Mouse (Mus musculus): ENCODE measurements around the gene Iars2. TPM values are rescaled to one million over a fixed set of nuclear protein-coding genes. Genes with fewer than 3 reads are reported as not detected.

Gene Iars2
- polyA plus RNA-seq (2015; fragmentation: Nextera tagmentation; extraction: Ambion mirVana), result 32.8 and 35.6 TPM in 2 replicates

DNA sequence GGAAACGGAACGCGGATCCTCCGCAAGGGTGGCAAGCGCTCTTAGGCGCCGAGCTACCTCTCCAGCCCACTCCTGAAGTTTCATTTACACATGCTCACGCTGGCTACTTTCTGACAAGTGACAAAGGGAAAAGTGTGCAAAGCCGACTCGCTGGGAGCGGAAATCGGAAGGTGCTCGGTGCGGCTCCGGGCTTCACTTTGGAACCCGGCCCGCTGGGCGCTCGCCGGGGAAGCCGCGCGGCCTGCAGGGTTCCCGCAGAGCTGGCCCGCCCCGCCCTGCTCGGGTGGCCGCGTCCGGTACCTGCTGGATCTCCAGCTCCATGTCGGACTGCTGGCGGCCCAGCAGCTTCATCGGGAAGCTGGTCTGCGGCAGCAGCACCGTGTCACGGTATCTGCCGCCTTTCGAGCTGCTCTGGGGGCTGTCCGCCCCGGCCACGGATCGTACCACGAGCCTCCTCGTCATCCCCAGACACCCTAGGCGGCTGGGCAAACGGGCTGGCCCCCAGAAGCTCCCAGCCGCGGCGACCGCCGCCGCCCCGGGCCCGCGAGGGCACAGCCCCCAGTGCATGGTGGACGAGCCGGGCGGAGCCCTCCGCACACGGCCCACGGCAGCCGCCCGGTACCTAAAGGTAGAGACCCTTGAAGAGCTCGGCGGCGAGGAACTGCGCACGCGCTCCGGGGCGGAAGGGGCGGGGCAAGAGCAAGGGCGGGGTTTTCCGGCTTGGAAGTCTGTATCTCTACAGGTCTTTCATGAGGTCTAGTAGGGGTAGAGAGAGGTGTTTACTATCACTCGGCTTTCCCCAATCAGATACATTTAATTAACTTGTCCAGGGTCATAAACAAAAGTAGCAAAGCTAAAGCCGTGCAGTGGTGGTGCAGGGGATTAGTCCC lies at the start of gene Iars2:
Iars2 (minus strand) TSS at position 676 of the 890 bp plus-strand sequence.
- ATAC-seq (ENCODE audit: extremely low read depth, insufficient number of reproducible peaks, low FRiP score, low TSS enrichment), result peak; percentile 83
- WGBS, result under 1% methylated on average over 76 of the region's 76 CpGs
- H3K27me3 ChIP-seq (replicated peaks), result no peaks in the 10 kb centered on the region
- H3K9ac ChIP-seq, result peak within 1 kb of the TSS; percentile 98
- no peaks in the 10 kb centered on the region for H3K9me3 ChIP-seq
- peak within 1 kb of the TSS; percentile 98 for H3K27ac ChIP-seq (replicated peaks)
- peak within 1 kb of the TSS; percentile 83 for H3K4me2 ChIP-seq
- peaks cover 29% of the 10 kb centered on the region for H3K4me1 ChIP-seq
- H3K4me3 ChIP-seq, result peak within 1 kb of the TSS; percentile 98
- peaks cover 33% of the 10 kb centered on the region for H3K36me3 ChIP-seq

DNA sequence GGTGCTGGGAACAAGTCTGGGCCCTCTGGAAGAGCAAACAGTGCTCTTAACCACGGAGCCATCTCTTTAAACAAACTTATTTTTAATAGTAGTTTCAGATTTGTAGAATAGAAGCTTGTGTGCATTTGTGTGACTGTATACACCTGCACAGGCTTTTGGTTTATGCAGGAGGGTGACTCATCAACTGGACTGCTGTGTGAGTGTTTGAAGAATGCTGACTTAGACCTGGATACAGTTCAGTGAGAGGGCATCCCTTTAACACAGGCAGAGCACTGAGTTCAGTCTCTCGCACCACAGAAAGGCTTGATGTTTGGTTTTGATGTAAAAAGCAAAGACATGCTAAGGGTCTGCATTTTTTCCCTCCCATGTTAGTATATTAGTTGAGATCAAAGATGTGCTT lies 48.2 kb upstream of the Iars2 start:
- Histone ChIP-seq H3K4me3 (no peak overlapping the region), H3K36me3 (peaks cover 97% of the 10 kb centered on the region), H3K27ac (replicated peaks) (no peak overlapping the region), H3K4me2 (no peak overlapping the region), H3K4me1 (no peaks in the 10 kb centered on the region), H3K27me3 (replicated peaks) (no peaks in the 10 kb centered on the region), H3K9me3 (no peaks in the 10 kb centered on the region), H3K9ac (no peak overlapping the region)
- no peak for ATAC-seq (ENCODE audit: extremely low read depth, insufficient number of reproducible peaks, low FRiP score, low TSS enrichment)
- 92% methylated on average over 2 of the region's 2 CpGs for WGBS

DNA sequence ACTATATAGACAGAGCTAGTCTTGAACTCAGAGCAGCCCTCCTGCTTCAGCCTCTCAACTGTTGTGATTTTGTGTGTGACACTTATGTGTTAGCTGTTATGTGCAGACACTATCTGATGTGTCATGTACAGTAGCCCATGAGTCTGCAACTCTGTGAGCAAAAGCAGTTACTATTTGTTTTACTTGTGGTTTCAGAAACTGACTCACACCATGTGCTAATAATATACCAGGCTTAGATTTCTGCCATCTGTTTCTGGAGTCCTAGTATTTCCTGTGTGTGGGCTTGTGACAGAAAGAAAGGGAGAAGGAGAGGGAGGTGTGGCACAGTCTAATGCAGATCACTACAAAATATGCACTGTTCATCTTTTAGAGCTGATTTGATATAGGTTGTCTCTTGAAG lies 47.2 kb upstream of the Iars2 start:
- peaks cover 98% of the 10 kb centered on the region for H3K36me3 ChIP-seq
- H3K9ac ChIP-seq, result no peak overlapping the region
- no peaks in the 10 kb centered on the region for H3K4me1 ChIP-seq
- no peak overlapping the region for H3K27ac ChIP-seq (replicated peaks)
- ATAC-seq (ENCODE audit: extremely low read depth, insufficient number of reproducible peaks, low FRiP score, low TSS enrichment), result no peak
- H3K4me3 ChIP-seq, result no peak overlapping the region
- H3K27me3 ChIP-seq (replicated peaks), result no peaks in the 10 kb centered on the region
- no peaks in the 10 kb centered on the region for H3K9me3 ChIP-seq
- no peak overlapping the region for H3K4me2 ChIP-seq

DNA sequence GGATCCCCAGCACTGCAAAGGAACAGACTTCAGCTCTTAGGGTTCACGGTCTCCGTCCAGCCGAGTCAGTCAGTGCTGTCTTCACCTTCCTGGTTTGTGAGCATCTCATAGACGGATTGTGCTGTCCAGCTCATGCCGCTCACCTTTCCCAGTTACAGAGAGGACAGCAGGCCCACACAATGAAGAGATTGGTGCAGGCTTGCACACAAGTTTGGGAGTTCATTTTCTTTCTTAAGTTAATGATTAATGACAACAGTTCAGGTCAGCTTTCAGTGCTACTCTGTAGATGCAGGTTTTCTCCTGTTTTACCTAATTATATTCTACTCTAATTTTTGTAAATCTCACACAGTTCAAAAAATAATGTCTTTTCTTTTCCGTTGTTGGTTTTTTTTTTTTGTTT lies 40.8 kb upstream of the Iars2 start:
- no peaks in the 10 kb centered on the region for H3K9me3 ChIP-seq
- H3K4me3 ChIP-seq, result no peak overlapping the region
- H3K4me2 ChIP-seq, result no peak overlapping the region
- H3K4me1 ChIP-seq, result peaks cover 12% of the 10 kb centered on the region
- H3K27ac ChIP-seq (replicated peaks), result no peak overlapping the region
- WGBS, result 92% methylated on average over 6 of the region's 6 CpGs
- peaks cover 67% of the 10 kb centered on the region for H3K36me3 ChIP-seq
- no peak for ATAC-seq (ENCODE audit: extremely low read depth, insufficient number of reproducible peaks, low FRiP score, low TSS enrichment)
- no peaks in the 10 kb centered on the region for H3K27me3 ChIP-seq (replicated peaks)
- no peak overlapping the region for H3K9ac ChIP-seq

DNA sequence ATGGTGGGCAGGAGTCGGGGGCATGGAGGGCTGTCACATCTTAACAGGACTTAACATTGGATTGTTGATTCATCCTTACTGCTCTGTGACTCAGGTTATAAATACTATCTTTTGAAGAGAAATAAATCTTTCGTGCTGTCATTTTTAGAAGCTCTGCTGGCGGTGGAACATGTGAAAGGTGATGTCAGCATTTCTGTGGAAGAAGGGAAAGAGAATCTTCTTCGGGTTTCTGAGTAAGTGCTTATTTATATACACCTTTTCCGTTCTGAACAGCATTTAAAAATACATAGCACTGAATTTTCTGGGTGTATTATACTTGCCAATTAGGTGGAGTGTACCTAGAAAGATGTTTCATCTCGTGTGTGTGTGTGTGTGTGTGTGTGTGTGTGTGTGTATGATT lies 38.2 kb upstream of the Iars2 start:
- Histone ChIP-seq H3K4me3 (no peak overlapping the region), H3K27ac (replicated peaks) (no peak overlapping the region), H3K9ac (no peak overlapping the region), H3K9me3 (no peaks in the 10 kb centered on the region), H3K4me1 (peaks cover 24% of the 10 kb centered on the region), H3K27me3 (replicated peaks) (no peaks in the 10 kb centered on the region), H3K36me3 (peaks cover 43% of the 10 kb centered on the region), H3K4me2 (no peak overlapping the region)
- no peak for ATAC-seq (ENCODE audit: extremely low read depth, insufficient number of reproducible peaks, low FRiP score, low TSS enrichment)
- 81% methylated on average over 6 of the region's 6 CpGs for WGBS

DNA sequence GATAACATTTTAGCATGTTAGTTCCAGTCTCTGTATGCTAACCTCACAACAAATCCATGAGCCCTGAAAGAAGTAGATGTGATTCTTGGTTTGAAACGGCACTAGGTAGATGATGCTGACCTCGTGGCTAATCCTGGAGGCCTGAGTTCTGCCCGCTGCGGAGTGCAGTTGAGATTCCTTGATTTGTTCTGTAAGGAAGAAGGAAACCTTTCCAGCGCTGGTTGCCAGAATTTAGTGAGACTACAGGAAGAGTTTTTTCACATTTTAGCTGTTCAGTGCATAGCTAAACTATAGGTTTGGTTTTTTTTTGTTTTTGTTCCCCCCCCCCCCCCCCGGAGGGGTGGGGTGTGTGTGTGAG lies 35.0 kb upstream of the Iars2 start:
- H3K27me3 ChIP-seq (replicated peaks), result no peaks in the 10 kb centered on the region
- 14% methylated on average over 6 of the region's 6 CpGs for WGBS
- peak overlapping the region; percentile 95 for H3K27ac ChIP-seq (replicated peaks)
- peak overlapping the region; percentile 98 for H3K4me3 ChIP-seq
- peaks cover 20% of the 10 kb centered on the region for H3K36me3 ChIP-seq
- no peak for ATAC-seq (ENCODE audit: extremely low read depth, insufficient number of reproducible peaks, low FRiP score, low TSS enrichment)
- H3K4me2 ChIP-seq, result peak overlapping the region; percentile 94
- no peaks in the 10 kb centered on the region for H3K9me3 ChIP-seq
- H3K9ac ChIP-seq, result peak overlapping the region; percentile 96
- peaks cover 31% of the 10 kb centered on the region for H3K4me1 ChIP-seq

DNA sequence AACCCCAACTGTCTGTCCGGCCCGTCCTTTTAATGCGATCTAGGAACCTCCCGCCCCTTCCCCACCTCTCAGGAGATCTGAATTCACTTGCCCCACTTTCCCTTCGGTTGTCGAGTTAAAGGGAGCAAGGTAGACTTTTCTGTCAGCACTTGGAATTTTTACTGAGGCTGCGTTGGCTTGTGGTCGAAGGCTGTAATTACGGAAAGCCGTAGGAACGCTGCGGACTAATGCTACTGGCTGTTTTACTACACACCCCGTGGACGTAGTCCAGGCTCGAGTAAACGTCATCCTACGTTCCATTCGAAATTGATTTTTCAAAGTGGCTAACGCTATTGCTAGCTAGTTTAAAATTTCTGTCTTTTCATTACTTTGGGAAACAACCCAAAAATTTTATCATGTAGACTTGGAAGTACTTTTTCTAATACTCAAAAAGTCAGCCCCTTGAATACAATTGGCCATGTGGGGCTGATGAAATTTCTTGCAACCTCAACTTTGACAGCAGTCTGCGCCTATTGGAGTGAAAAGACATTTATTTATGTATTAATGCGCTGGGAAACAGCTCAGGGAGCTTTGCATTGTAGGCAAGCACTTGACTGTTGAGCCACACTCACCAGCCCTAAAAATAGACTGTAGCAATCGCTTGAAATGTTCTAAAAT lies 34.5 kb upstream of the Iars2 start:
- ATAC-seq (ENCODE audit: extremely low read depth, insufficient number of reproducible peaks, low FRiP score, low TSS enrichment), result no peak
- H3K4me1 ChIP-seq, result peaks cover 31% of the 10 kb centered on the region
- H3K36me3 ChIP-seq, result peaks cover 20% of the 10 kb centered on the region
- peak overlapping the region; percentile 95 for H3K27ac ChIP-seq (replicated peaks)
- peak overlapping the region; percentile 96 for H3K9ac ChIP-seq
- peak overlapping the region; percentile 98 for H3K4me3 ChIP-seq
- H3K9me3 ChIP-seq, result no peaks in the 10 kb centered on the region
- no peaks in the 10 kb centered on the region for H3K27me3 ChIP-seq (replicated peaks)
- 2% methylated on average over 22 of the region's 22 CpGs for WGBS
- peak overlapping the region; percentile 94 for H3K4me2 ChIP-seq

DNA sequence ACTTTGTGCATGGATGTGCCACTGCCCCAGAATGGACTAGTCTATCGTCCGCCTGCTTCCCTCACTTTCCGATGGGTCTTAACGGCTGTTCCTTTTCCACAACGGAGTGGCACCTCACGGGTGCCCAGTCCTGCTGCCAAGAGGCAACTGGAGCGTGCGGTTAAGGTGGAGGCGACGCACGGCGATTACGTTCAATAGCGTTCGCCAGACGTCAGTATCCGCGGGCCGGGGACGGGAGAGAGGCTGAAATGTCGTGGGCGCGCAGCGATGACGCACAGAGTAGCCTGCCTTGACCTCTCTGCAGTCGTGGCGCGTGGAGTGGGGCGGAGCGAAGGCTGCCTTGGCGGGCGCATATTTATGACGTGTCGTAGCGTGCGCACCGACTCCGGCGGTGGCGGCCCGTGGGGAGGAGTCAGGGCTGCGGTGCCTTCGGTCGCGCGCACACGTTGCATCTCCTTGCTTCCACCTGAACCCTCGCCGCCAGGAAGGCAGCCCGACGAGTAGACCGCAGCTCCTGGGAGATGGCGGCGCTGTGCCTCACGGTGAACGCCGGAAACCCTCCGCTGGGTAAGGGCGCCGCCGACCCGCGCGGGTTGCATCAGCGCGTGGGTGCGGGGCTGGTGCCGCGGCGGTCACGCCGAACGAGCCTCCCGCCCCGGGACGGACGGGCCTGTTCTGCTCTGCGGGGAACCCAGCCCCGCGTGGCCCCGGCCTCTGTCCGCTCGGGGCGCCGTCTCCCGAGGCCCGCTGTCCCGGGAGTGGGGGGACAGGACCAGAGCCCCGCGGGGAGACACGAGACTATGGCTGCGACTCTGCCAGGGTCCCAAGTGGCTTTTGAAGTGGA lies 33.7 kb upstream of the Iars2 start, which contains the start of gene Eprs:
Eprs (plus strand) TSS at position 368 of the 844 bp plus-strand sequence.
- under 1% methylated on average over 82 of the region's 92 CpGs for WGBS
- no peaks in the 10 kb centered on the region for H3K27me3 ChIP-seq (replicated peaks)
- H3K4me2 ChIP-seq, result peak within 1 kb of the TSS; percentile 94
- peaks cover 31% of the 10 kb centered on the region for H3K4me1 ChIP-seq
- H3K4me3 ChIP-seq, result peak within 1 kb of the TSS; percentile 98
- H3K9me3 ChIP-seq, result no peaks in the 10 kb centered on the region
- H3K36me3 ChIP-seq, result peaks cover 17% of the 10 kb centered on the region
- peak within 1 kb of the TSS; percentile 96 for H3K9ac ChIP-seq
- peak within 1 kb of the TSS; percentile 95 for H3K27ac ChIP-seq (replicated peaks)
- ATAC-seq (ENCODE audit: extremely low read depth, insufficient number of reproducible peaks, low FRiP score, low TSS enrichment), result peak; percentile 96

DNA sequence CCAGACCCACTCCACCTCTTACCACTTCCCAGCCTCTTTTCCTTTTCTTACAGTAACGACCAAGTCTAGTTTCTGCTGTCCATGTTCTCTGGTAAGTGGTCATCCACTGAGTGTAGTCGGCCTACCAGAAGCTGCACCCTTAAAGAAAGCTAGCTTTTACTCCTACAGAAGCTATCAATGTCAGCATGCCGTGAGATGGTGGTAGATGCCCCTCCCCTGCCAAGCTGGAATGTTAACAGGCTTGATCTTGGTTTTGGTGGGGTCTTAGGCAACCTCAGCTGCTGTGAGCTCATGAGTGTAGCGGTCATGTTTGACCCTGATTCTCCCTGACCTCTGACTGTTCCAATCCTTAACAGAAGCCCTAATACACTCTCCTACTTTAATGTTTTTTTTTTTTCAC lies 29.0 kb upstream of the Iars2 start:
- H3K27me3 ChIP-seq (replicated peaks), result no peaks in the 10 kb centered on the region
- H3K4me1 ChIP-seq, result peaks cover 7% of the 10 kb centered on the region
- 80% methylated on average over 4 of the region's 4 CpGs for WGBS
- peaks cover 49% of the 10 kb centered on the region for H3K36me3 ChIP-seq
- H3K27ac ChIP-seq (replicated peaks), result no peak overlapping the region
- no peak overlapping the region for H3K4me2 ChIP-seq
- no peaks in the 10 kb centered on the region for H3K9me3 ChIP-seq
- H3K4me3 ChIP-seq, result no peak overlapping the region
- H3K9ac ChIP-seq, result no peak overlapping the region
- ATAC-seq (ENCODE audit: extremely low read depth, insufficient number of reproducible peaks, low FRiP score, low TSS enrichment), result no peak

DNA sequence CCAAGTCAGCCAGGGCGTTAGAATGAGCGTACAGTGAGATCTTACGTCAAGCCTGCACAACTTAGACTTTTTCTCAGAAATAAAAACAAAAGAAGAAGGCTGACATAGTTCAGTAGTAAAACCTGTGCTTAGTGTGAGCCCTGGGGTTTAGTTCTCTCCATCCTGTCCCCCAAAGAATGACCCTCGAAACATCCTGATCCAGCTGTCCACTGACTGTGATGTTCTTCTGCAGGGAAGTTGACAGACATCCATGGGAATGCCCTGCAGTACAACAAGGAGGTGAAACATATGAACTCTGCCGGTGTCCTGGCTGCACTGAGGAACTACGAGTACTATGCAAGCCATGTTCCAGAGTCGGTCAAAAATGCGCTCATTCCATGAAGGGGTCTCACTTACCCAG lies 27.1 kb upstream of the Iars2 start:
- Histone ChIP-seq H3K4me2 (no peak overlapping the region), H3K36me3 (peaks cover 64% of the 10 kb centered on the region), H3K9ac (no peak overlapping the region), H3K27me3 (replicated peaks) (no peaks in the 10 kb centered on the region), H3K9me3 (no peaks in the 10 kb centered on the region), H3K27ac (replicated peaks) (no peak overlapping the region), H3K4me1 (no peaks in the 10 kb centered on the region), H3K4me3 (no peak overlapping the region)
- ATAC-seq (ENCODE audit: extremely low read depth, insufficient number of reproducible peaks, low FRiP score, low TSS enrichment), result no peak
- WGBS, result 88% methylated on average over 8 of the region's 8 CpGs

DNA sequence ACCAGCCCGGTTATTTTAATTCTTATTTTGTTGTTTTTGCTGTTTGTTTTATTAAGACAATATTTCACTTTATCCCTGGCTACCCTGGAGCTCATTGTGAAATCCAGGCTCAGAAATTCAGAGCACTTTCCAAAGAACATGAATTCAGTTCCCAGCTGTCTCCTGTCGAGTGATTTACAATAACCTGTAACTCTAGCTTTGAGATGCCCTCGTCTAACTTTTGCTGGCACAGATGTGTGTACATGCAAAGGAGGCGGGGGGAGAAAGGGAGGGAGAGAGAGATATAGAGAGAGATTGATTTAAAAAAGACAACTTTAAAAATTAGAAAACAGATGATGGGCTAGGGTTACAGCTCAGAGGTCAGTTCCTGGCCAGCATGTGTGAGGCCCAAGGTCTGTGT lies 25.5 kb upstream of the Iars2 start:
- no peak for ATAC-seq (ENCODE audit: extremely low read depth, insufficient number of reproducible peaks, low FRiP score, low TSS enrichment)
- no peak overlapping the region for H3K9ac ChIP-seq
- H3K27ac ChIP-seq (replicated peaks), result no peak overlapping the region
- no peak overlapping the region for H3K4me3 ChIP-seq
- no peaks in the 10 kb centered on the region for H3K4me1 ChIP-seq
- peaks cover 77% of the 10 kb centered on the region for H3K36me3 ChIP-seq
- no peaks in the 10 kb centered on the region for H3K27me3 ChIP-seq (replicated peaks)
- no peak overlapping the region for H3K4me2 ChIP-seq
- 77% methylated on average over 4 of the region's 4 CpGs for WGBS
- no peaks in the 10 kb centered on the region for H3K9me3 ChIP-seq

Data from heart, embryonic 13.5 days (tissue).